Mouse (Mus musculus) olfactory bulb, adult 2 months (tissue): Measurements from ENCODE around the gene Phykpl. TPM values are rescaled to one million over a fixed set of nuclear protein-coding genes. Genes with fewer than 3 reads are reported as not detected.
A peak's percentile ranks its signal among the peaks of the same experiment; 100 is the strongest.

Experiments used
- H3K27ac ChIP-seq: fragments of 200-500 bp; 2 replicates; pipeline ENCODE4 v1.5.1; 2012; ENCODE audit warnings: low read depth, low read length; ENCODE audit not compliant: insufficient read depth
- H3K4me1 ChIP-seq: fragments of 200-500 bp; 2 replicates; pipeline ENCODE4 v1.6.1; 2012; ENCODE audit warnings: low read length; ENCODE audit not compliant: control insufficient read depth, insufficient read depth
- H3K4me3 ChIP-seq: fragments of 200-500 bp; 2 replicates; pipeline ENCODE4 v1.5.1; 2012; ENCODE audit warnings: mild to moderate bottlenecking, low read depth, low read length, moderate library complexity; ENCODE audit not compliant: insufficient read depth
- CTCF ChIP-seq: fragments of 200-500 bp; IDR thresholded peaks from 2 replicates; pipeline ENCODE4 v1.5.1; 2012; ENCODE audit warnings: low read depth, mild to moderate bottlenecking, low read length, moderate library complexity; ENCODE audit not compliant: insufficient read depth
- POLR2A ChIP-seq: fragments of 200-500 bp; IDR thresholded peaks from 2 replicates; pipeline ENCODE4 v1.6.1; 2012; ENCODE audit warnings: mild to moderate bottlenecking, low read depth, low read length, moderate library complexity; ENCODE audit not compliant: insufficient read depth
- WGBS: fragments of 180-500 bp; shearing (Covaris S2); methylation state at CpG from one replicate; pipeline ENCODE4 v1.1.7; 2018; 5-methylcytosine and 5-hydroxymethylcytosine counted together
- polyA plus RNA-seq: library from polyadenylated mRNA; stranded (reverse); fragments of >200 nt; gene quantifications from 2 replicates; pipeline ENCODE4 v1.2.4, GENCODE M21; 2012; ENCODE audit warnings: low replicate concordance; ENCODE audit not compliant: missing spikeins, insufficient read depth, insufficient read length

Phykpl gene
- polyA plus RNA-seq, 1 experiment: not detected

DNA sequence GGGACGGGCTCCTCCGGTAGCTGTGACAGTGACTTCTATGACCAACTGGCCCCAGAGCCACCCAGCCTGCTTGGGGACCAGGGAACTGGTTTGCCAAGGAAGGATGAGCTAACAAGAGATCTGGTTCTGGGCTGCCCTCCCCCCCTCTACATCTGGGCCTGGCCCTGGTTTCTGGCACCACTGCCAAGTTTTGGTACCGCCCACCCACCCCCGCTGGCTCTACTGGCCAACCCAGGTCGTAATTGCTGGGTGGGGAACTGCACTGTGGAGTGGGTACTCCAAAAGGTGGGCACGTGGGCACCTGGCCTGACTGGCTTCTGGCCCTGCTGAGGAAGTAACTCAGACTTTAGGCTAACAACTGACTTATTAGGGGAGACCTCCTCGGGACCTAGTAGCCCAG, 56.2 kb downstream of the Phykpl start:
- H3K27ac ChIP-seq: no peak overlapping the region
- 64% methylated on average over 7 of the region's 7 CpGs for WGBS
- no peak for TF ChIP-seq POLR2A
- no peak for TF ChIP-seq CTCF
- peaks cover 25% of the 10 kb centered on the region for H3K4me1 ChIP-seq
- H3K4me3 ChIP-seq: no peak overlapping the region

DNA sequence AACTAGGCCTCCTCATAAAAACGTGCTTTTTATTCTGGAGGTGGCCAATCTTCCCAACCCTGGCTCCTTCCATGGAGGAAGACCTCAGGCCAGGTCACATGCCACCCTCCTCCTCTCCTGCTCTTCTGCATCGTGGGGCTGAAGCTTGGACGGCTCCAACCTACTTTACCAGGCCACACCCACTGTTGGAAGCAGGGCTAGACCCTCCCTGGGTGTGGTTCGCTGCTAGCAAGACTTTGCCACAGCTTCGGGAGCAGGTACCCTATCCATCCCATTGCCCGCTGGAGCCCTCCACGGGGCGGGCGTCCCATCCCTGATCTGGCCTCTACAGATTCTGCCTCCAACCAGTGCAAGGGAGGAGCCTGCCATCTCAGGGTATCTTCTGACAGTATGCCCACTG, 58.6 kb downstream of the Phykpl start:
- no peak overlapping the region for H3K27ac ChIP-seq
- H3K4me1 ChIP-seq: peaks cover 29% of the 10 kb centered on the region
- 83% methylated on average over 9 of the region's 9 CpGs for WGBS
- TF ChIP-seq CTCF (no peak), POLR2A (no peak)
- no peak overlapping the region for H3K4me3 ChIP-seq

DNA sequence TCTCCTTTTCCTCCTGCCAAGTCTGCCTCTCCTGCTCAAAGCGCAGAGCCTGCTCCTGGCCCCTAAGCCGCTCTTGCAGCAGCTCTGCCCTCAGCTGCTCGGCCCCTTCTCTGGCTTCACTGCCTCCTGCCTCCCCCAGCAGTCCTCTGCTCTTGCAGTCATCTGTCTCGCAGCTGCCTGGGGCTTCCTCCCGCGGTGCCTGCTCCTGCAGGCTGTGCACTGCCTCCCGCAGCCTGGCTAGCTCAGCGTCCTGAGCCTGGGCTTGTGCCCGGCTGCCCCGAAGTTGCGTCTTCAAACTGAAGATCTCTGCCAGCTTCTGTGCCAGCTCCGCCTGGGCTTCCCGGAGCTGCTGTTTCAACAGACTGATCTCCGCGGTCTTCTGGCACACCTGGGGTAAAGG, 59.2 kb downstream of the Phykpl start:
- H3K4me1 ChIP-seq: peaks cover 32% of the 10 kb centered on the region
- 46% methylated on average over 15 of the region's 15 CpGs for WGBS
- H3K4me3 ChIP-seq: peak overlapping the region; percentile 1
- H3K27ac ChIP-seq: no peak overlapping the region
- no peak for TF ChIP-seq CTCF
- TF ChIP-seq POLR2A: no peak

DNA sequence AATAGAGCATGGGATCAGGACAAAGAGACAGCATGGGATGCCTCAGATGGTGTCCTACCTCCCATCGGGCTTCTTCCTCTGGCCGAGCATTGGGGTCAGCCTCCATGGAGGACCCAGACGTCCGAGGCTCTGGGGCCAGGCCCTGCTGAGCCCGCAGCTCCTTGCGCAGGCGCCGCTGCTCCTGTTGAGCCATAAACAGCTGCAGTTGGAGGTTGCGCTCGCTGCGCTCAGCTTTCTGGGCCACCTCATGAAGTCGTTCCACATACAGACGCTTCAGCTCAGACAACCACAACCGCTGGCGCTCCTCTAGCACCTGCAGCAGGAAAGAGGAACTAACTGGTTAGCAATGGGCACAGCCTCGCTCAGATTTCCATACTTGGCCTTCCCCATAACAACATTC, 59.7 kb downstream of the Phykpl start:
- peak overlapping the region; percentile 1; the same call in 1 of the 2 replicates for H3K4me3 ChIP-seq
- 78% methylated on average over 16 of the region's 16 CpGs for WGBS
- no peak for TF ChIP-seq POLR2A
- no peak for TF ChIP-seq CTCF
- no peak overlapping the region for H3K27ac ChIP-seq
- peaks cover 36% of the 10 kb centered on the region for H3K4me1 ChIP-seq

DNA sequence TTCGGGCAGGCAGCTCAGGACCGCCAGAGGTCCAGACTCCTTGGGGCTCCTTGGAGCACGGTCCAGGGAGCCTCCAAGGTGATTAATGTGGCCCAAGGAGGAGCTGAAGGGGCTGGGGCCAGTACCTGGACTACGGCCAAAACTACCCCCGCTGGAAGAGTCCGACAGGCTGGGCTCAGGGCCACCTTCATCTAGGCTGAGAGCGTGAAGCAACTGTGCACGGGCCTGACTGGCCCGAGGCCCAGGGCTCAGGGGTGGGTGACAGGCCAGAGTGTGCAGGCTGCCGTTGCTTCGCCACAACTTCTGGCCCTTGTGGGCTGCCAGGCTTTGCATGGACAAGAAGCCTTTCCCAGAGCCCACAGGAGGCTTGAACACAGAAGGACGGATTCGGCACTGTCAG, 60.7 kb downstream of the Phykpl start:
- WGBS: 63% methylated on average over 13 of the region's 13 CpGs
- no peak overlapping the region for H3K4me3 ChIP-seq
- no peak for TF ChIP-seq CTCF
- no peak for TF ChIP-seq POLR2A
- H3K27ac ChIP-seq: no peak overlapping the region
- peaks cover 45% of the 10 kb centered on the region for H3K4me1 ChIP-seq

DNA sequence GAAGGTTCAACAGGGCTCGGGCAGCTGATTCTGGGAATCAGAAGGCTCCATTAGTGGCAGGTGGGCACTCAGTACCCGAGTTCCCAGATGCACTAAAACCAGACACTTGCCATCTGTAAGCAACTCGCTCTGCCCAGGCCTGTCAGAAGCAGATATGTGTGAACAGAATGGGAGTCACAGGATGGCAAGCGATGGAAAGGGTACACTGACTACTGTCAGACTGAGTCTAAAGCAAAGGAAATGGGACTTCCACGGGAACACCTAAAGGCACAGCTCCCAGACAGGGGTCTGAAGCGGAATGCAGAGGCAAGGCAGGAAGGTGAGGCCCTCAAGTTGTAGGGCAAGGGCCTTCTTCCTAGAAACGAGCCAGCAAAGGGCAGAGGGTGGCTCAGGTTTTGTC, 61.7 kb downstream of the Phykpl start:
- H3K4me3 ChIP-seq: no peak overlapping the region
- no peak overlapping the region for H3K27ac ChIP-seq
- TF ChIP-seq POLR2A (no peak), CTCF (no peak)
- H3K4me1 ChIP-seq: peaks cover 53% of the 10 kb centered on the region
- WGBS: 82% methylated on average over 7 of the region's 7 CpGs

DNA sequence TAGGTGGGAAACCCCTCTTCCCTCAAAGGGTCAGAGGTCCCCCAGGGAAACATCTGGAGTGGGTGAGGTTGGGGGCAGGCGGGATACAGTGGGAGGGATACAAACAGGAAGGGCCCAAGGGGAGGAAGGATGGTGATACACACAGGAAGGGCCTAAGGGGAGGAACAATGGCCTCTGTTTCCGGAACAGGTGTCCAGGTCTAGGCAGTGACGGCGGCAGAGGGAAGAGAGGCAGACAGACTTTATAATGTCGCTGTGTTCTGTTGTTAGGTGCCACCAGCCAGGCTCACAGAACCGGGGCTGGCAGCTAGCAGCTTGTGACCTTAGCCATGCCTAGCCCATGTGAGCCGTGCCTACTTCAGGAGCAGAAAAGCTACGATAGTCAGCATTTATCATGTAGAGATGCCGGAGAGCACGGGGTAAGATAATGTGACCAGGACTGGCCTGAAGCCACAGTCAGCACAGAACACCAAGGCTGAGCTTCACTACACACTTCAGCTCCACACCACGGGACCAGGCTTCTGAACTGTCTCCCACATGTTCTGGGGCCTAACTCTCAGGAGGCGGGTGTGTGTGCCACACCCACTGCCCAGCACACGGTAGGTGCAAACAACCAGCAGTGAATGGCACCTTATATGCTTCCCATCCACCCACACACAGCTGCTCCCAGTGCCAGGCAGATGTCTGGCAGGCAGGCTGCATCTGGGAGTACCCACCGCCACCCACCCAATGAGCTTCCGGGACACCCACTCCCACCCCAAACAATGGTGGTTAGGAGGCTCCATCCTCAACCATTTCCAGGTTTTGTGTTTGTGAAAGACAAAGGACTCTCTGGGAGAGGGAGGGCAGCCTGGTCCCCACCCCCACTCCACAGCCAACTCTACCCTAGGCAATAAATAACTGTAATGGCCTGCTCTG, 62.5 kb downstream of the Phykpl start:
- Histone ChIP-seq H3K4me3 (no peak overlapping the region), H3K4me1 (peaks cover 53% of the 10 kb centered on the region), H3K27ac (peak overlapping the region; percentile 6; the same call in 1 of the 2 replicates)
- 60% methylated on average over 15 of the region's 15 CpGs for WGBS
- TF ChIP-seq CTCF (no peak), POLR2A (no peak)

DNA sequence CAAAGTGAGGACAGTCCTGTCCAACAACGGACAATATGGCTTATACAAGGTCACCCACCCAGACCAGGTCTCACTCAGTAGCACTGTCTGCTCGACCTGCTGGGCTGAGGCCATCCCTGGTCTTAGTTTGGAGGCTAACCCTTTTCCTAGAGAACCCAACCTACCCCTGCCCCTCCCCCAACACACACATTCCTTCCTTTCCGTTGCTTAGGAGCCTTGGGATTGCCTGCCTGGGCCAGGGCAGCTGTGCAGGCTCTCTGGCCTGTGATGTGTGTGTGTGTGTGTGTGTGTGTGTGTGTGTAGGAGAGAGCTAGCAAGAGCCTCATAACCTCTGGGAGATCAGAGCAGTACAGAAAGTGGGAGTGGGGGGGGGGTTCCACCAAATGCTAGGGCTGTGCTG, 64.0 kb downstream of the Phykpl start:
- H3K4me3 ChIP-seq: no peak overlapping the region
- WGBS: 36% methylated on average over 3 of the region's 3 CpGs
- H3K4me1 ChIP-seq: peaks cover 42% of the 10 kb centered on the region
- H3K27ac ChIP-seq: no peak overlapping the region
- no peak for TF ChIP-seq POLR2A
- no peak for TF ChIP-seq CTCF

DNA sequence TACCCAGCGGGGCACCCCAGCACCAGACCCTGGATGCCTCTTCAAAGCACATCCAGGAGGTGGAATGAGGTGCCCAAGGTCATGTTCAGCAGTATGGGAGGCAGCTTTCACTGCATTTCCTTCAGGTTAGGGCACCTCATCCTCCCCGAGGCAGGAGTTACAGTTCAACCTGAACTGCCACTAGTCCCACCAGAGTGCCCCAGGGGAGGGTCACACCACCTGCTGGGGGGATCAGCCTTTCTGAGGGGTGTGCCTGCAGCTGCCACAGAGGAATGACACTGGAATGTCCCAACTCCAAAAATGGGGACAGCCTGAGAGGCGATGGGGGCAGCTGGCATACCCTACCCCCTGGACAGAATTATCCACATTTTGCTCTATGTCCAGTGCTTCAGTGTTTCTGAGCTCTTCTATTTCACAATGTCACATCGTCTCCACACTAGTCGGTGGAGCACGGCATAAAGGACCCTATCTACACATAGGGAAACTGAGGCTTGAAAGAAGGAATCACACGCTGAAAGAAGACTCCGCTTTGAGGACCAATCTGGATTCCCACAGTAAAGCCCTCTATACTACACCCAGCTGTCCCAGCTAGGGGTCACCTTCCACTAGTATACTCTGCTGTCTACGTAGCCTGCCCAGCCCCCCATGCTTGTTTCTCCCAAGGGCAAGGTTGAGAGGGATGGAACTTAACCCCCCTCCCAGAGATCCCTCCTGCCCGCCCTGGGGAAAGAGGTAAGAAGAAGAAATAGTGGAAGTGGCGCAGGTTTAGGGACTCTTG, 64.7 kb downstream of the Phykpl start:
- TF ChIP-seq POLR2A: no peak
- no peak for TF ChIP-seq CTCF
- no peak overlapping the region for H3K27ac ChIP-seq
- H3K4me3 ChIP-seq: peak overlapping the region; percentile 51; the same call in 1 of the 2 replicates
- peaks cover 34% of the 10 kb centered on the region for H3K4me1 ChIP-seq
- 67% methylated on average over 11 of the region's 11 CpGs for WGBS
